Mouse (Mus musculus) thymus, postnatal 36 days (tissue): ENCODE results near the gene Lama2.
"Not testable (repeated sequence)": the region's sequence is repeated elsewhere in the genome, so short reads cannot be mapped to it uniquely, and the experiment has no call there.

Experiments
- DNase-seq, 2 experiments: peaks; one replicate each; pipeline ENCODE4 v3.0.0; 2022; ENCODE audit warnings: mixed read lengths in 2 of 2

Lama2 gene

GRCm38 (mm10) chr10:27001554-27002178 lies 617.9 kb downstream of the Lama2 start:
- DNase-seq: no peak

GRCm38 (mm10) chr10:26996684-26997083 lies 622.9 kb downstream of the Lama2 start:
- no peak for DNase-seq

- DNase-seq: no peak
Measured at GRCm38 (mm10) chr10:26995987-26996386, 623.6 kb downstream of the Lama2 start.

- peak in 1 of 2 experiments; percentile 11 for DNase-seq
Measured at GRCm38 (mm10) chr10:26995182-26995975, 624.2 kb downstream of the Lama2 start.

- no peak for DNase-seq
Measured at GRCm38 (mm10) chr10:26993971-26994761, 625.4 kb downstream of the Lama2 start.

GRCm38 (mm10) chr10:26985451-26985850 lies 634.1 kb downstream of the Lama2 start:
- no peak for DNase-seq

- not testable (repeated sequence) for DNase-seq
Measured at GRCm38 (mm10) chr10:26984082-26984481, 635.5 kb downstream of the Lama2 start.

GRCm38 (mm10) chr10:26983583-26983982 lies 636.0 kb downstream of the Lama2 start:
- DNase-seq: no peak

GRCm38 (mm10) chr10:26982621-26983020 lies 636.9 kb downstream of the Lama2 start:
- no peak for DNase-seq

GRCm38 (mm10) chr10:26975372-26975771 lies 644.2 kb downstream of the Lama2 start:
- DNase-seq: no peak

GRCm38 (mm10) chr10:26974224-26974623 lies 645.3 kb downstream of the Lama2 start:
- no peak for DNase-seq

GRCm38 (mm10) chr10:26973575-26973974 lies 646.0 kb downstream of the Lama2 start:
- DNase-seq: no peak

- no peak for DNase-seq
Measured at GRCm38 (mm10) chr10:26958513-26958912, 661.0 kb downstream of the Lama2 start.

GRCm38 (mm10) chr10:26950448-26950847 lies 669.1 kb downstream of the Lama2 start:
- no peak for DNase-seq

- no peak for DNase-seq
Measured at GRCm38 (mm10) chr10:26949667-26950066, 669.9 kb downstream of the Lama2 start.

- no peak for DNase-seq
Measured at GRCm38 (mm10) chr10:26948331-26948730, 671.2 kb downstream of the Lama2 start.

- no peak for DNase-seq
Measured at GRCm38 (mm10) chr10:26939549-26939948, 680.0 kb downstream of the Lama2 start.

- DNase-seq: not testable (repeated sequence)
Measured at GRCm38 (mm10) chr10:26938464-26938863, 681.1 kb downstream of the Lama2 start.

- DNase-seq: not testable (repeated sequence)
Measured at GRCm38 (mm10) chr10:26936056-26936455, 683.5 kb downstream of the Lama2 start.
